Mouse (Mus musculus): ENCODE measurements around the gene Atpaf2. TPM values are rescaled to one million over a fixed set of nuclear protein-coding genes. Genes with fewer than 3 reads are reported as not detected.
A peak's percentile ranks its signal among the peaks of the same experiment; 100 is the strongest.

Atpaf2 gene
- polyA plus RNA-seq, 1 experiment from 2014 or later: 50.2 TPM

- peaks cover 5% of the 10 kb centered on the region; the same call in 1 of the 2 replicates for H3K4me1 ChIP-seq
Measured at GRCm38 (mm10) chr11:60396546-60396945, 21.7 kb downstream of the Atpaf2 start.

GRCm38 (mm10) chr11:60391346-60391745, 26.9 kb downstream of the Atpaf2 start:
- Histone ChIP-seq H3K36me3 (0 out of 2 replicates have a peak, but pooled peaks cover 6% of the 10 kb centered on the region), H3K4me2 (no peak overlapping the region), H3K9me3 (no peaks in the 10 kb centered on the region), H3K27me3 (replicated peaks) (no peaks in the 10 kb centered on the region), H3K27ac (replicated peaks) (no peak overlapping the region), H3K4me3 (no peak overlapping the region), H3K9ac (no peak overlapping the region), H3K4me1 (no peaks in the 10 kb centered on the region)
- WGBS: 68% methylated on average over 6 of the region's 6 CpGs
- ATAC-seq (ENCODE audit: extremely low read depth, insufficient number of reproducible peaks, low FRiP score, low TSS enrichment): no peak

More at GRCm38 (mm10) chr11:60396546-60396945, 21.7 kb downstream of the Atpaf2 start:
- Histone ChIP-seq H3K9me3 (no peaks in the 10 kb centered on the region), H3K9ac (no peak overlapping the region), H3K27ac (replicated peaks) (no peak overlapping the region), H3K27me3 (replicated peaks) (no peaks in the 10 kb centered on the region), H3K4me3 (no peak overlapping the region), H3K4me2 (no peak overlapping the region), H3K36me3 (peaks cover 27% of the 10 kb centered on the region)
- ATAC-seq (ENCODE audit: extremely low read depth, insufficient number of reproducible peaks, low FRiP score, low TSS enrichment): 0 out of 2 replicates have a peak, but pooled peaks have one; percentile 25
- 55% methylated on average over 6 of the region's 6 CpGs for WGBS

- Histone ChIP-seq H3K4me3 (no peak overlapping the region), H3K9ac (no peak overlapping the region), H3K9me3 (no peaks in the 10 kb centered on the region), H3K4me2 (no peak overlapping the region), H3K27ac (replicated peaks) (no peak overlapping the region), H3K36me3 (no peaks in the 10 kb centered on the region), H3K4me1 (peaks cover 12% of the 10 kb centered on the region), H3K27me3 (replicated peaks) (peaks cover 20% of the 10 kb centered on the region)
- no peak for ATAC-seq (ENCODE audit: extremely low read depth, insufficient number of reproducible peaks, low FRiP score, low TSS enrichment)
- 80% methylated on average over 2 of the region's 2 CpGs for WGBS
Measured at GRCm38 (mm10) chr11:60387944-60388343, 30.3 kb downstream of the Atpaf2 start.

GRCm38 (mm10) chr11:60385946-60386345, 32.3 kb downstream of the Atpaf2 start:
- 61% methylated on average over 5 of the region's 5 CpGs for WGBS

GRCm38 (mm10) chr11:60384762-60385421, 33.4 kb downstream of the Atpaf2 start:
- Histone ChIP-seq H3K27me3 (replicated peaks) (peaks cover 20% of the 10 kb centered on the region), H3K4me3 (0 out of 2 replicates have a peak overlapping the region, but pooled peaks have one; percentile 1), H3K27ac (replicated peaks) (no peak overlapping the region), H3K36me3 (no peaks in the 10 kb centered on the region), H3K9me3 (no peaks in the 10 kb centered on the region), H3K4me1 (peaks cover 22% of the 10 kb centered on the region), H3K4me2 (peak overlapping the region; percentile 49), H3K9ac (peak overlapping the region; percentile 41)
- ATAC-seq (ENCODE audit: extremely low read depth, insufficient number of reproducible peaks, low FRiP score, low TSS enrichment): no peak
- WGBS: 9% methylated on average over 16 of the region's 16 CpGs

More at GRCm38 (mm10) chr11:60385946-60386345, 32.3 kb downstream of the Atpaf2 start:
- no peak overlapping the region for H3K4me3 ChIP-seq
- no peak overlapping the region for H3K27ac ChIP-seq (replicated peaks)
- H3K4me2 ChIP-seq: no peak overlapping the region
- peaks cover 22% of the 10 kb centered on the region for H3K4me1 ChIP-seq
- H3K9me3 ChIP-seq: no peaks in the 10 kb centered on the region
- H3K27me3 ChIP-seq (replicated peaks): peaks cover 20% of the 10 kb centered on the region
- H3K36me3 ChIP-seq: no peaks in the 10 kb centered on the region
- ATAC-seq (ENCODE audit: extremely low read depth, insufficient number of reproducible peaks, low FRiP score, low TSS enrichment): no peak
- H3K9ac ChIP-seq: no peak overlapping the region

- no peak overlapping the region for H3K9ac ChIP-seq
- peaks cover 22% of the 10 kb centered on the region for H3K4me1 ChIP-seq
- 92% methylated on average over 6 of the region's 6 CpGs for WGBS
- no peak overlapping the region for H3K4me3 ChIP-seq
- H3K9me3 ChIP-seq: no peaks in the 10 kb centered on the region
- no peak overlapping the region for H3K27ac ChIP-seq (replicated peaks)
- no peak for ATAC-seq (ENCODE audit: extremely low read depth, insufficient number of reproducible peaks, low FRiP score, low TSS enrichment)
- H3K4me2 ChIP-seq: no peak overlapping the region
- H3K36me3 ChIP-seq: no peaks in the 10 kb centered on the region
- peaks cover 20% of the 10 kb centered on the region for H3K27me3 ChIP-seq (replicated peaks)
Measured at GRCm38 (mm10) chr11:60383518-60383917, 34.7 kb downstream of the Atpaf2 start.

GRCm38 (mm10) chr11:60374481-60374880, 43.8 kb downstream of the Atpaf2 start:
- Histone ChIP-seq H3K4me3 (no peak overlapping the region), H3K4me1 (no peaks in the 10 kb centered on the region), H3K9me3 (no peaks in the 10 kb centered on the region), H3K36me3 (no peaks in the 10 kb centered on the region), H3K27me3 (replicated peaks) (no peaks in the 10 kb centered on the region), H3K9ac (no peak overlapping the region), H3K4me2 (no peak overlapping the region), H3K27ac (replicated peaks) (no peak overlapping the region)
- WGBS: 74% methylated on average over 6 of the region's 6 CpGs
- no peak for ATAC-seq (ENCODE audit: extremely low read depth, insufficient number of reproducible peaks, low FRiP score, low TSS enrichment)

- Histone ChIP-seq H3K4me2 (no peak overlapping the region), H3K27ac (replicated peaks) (no peak overlapping the region), H3K9ac (no peak overlapping the region), H3K27me3 (replicated peaks) (no peaks in the 10 kb centered on the region), H3K9me3 (no peaks in the 10 kb centered on the region), H3K4me3 (no peak overlapping the region), H3K4me1 (peaks cover 20% of the 10 kb centered on the region), H3K36me3 (no peaks in the 10 kb centered on the region)
- no peak for ATAC-seq (ENCODE audit: extremely low read depth, insufficient number of reproducible peaks, low FRiP score, low TSS enrichment)
- 73% methylated on average over 13 of the region's 13 CpGs for WGBS
Measured at GRCm38 (mm10) chr11:60370431-60370830, 47.8 kb downstream of the Atpaf2 start.

- Histone ChIP-seq H3K4me2 (no peak overlapping the region), H3K9ac (no peak overlapping the region), H3K36me3 (no peaks in the 10 kb centered on the region), H3K4me1 (peaks cover 20% of the 10 kb centered on the region), H3K27me3 (replicated peaks) (no peaks in the 10 kb centered on the region), H3K27ac (replicated peaks) (no peak overlapping the region), H3K9me3 (no peaks in the 10 kb centered on the region), H3K4me3 (no peak overlapping the region)
- 65% methylated on average over 4 of the region's 4 CpGs for WGBS
- ATAC-seq (ENCODE audit: extremely low read depth, insufficient number of reproducible peaks, low FRiP score, low TSS enrichment): no peak
Measured at GRCm38 (mm10) chr11:60369448-60369847, 48.8 kb downstream of the Atpaf2 start.

GRCm38 (mm10) chr11:60368909-60369308, 49.3 kb downstream of the Atpaf2 start:
- Histone ChIP-seq H3K4me2 (no peak overlapping the region), H3K9ac (no peak overlapping the region), H3K4me1 (peaks cover 20% of the 10 kb centered on the region), H3K36me3 (no peaks in the 10 kb centered on the region), H3K27ac (replicated peaks) (no peak overlapping the region), H3K27me3 (replicated peaks) (no peaks in the 10 kb centered on the region), H3K4me3 (no peak overlapping the region), H3K9me3 (no peaks in the 10 kb centered on the region)
- no peak for ATAC-seq (ENCODE audit: extremely low read depth, insufficient number of reproducible peaks, low FRiP score, low TSS enrichment)
- 75% methylated on average over 4 of the region's 4 CpGs for WGBS

- no peak for ATAC-seq (ENCODE audit: extremely low read depth, insufficient number of reproducible peaks, low FRiP score, low TSS enrichment)
- Histone ChIP-seq H3K36me3 (no peaks in the 10 kb centered on the region), H3K27me3 (replicated peaks) (no peaks in the 10 kb centered on the region), H3K4me3 (no peak overlapping the region), H3K4me2 (no peak overlapping the region), H3K9ac (no peak overlapping the region), H3K9me3 (no peaks in the 10 kb centered on the region), H3K4me1 (peaks cover 20% of the 10 kb centered on the region), H3K27ac (replicated peaks) (no peak overlapping the region)
- 53% methylated on average over 3 of the region's 3 CpGs for WGBS
Measured at GRCm38 (mm10) chr11:60367256-60367655, 51.0 kb downstream of the Atpaf2 start.
